Mouse (Mus musculus) naive thymus-derived CD4-positive, alpha-beta T cell, adult 5 months (primary cell): ENCODE results near the gene Il1f8. TPM values are rescaled to one million over a fixed set of nuclear protein-coding genes. Genes with fewer than 3 reads are reported as not detected.

Experiments used
- polyA plus RNA-seq: library from polyadenylated mRNA; unstranded; fragments of 100-300 nt; shearing (Covaris generic); gene quantifications from one replicate; pipeline ENCODE4 v1.2.1, GENCODE M21; 2017

Il1f8 gene
- not detected for polyA plus RNA-seq

DNA sequence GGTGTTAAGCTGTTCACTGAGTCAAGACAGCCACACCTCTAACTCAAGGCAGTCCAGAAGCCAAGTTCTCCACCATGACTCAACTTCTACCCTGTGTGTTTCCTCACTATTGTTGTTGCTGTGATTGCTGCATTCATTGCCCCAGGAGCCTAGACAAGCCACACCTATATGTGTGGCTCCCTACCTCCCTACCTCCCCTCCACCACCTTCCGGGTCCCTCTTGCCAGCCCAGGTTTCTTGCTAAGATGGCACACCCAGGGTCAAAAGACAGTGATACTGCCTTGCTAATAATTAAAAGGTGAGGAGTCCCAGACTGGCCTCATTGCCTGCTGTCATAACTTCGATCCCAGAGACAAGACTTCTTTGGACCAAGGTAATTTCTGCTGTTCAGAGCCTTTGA is at the start of gene Il1f8:
Il1f8 (plus strand) TSS at position 301 of the 400 bp plus-strand sequence.

DNA sequence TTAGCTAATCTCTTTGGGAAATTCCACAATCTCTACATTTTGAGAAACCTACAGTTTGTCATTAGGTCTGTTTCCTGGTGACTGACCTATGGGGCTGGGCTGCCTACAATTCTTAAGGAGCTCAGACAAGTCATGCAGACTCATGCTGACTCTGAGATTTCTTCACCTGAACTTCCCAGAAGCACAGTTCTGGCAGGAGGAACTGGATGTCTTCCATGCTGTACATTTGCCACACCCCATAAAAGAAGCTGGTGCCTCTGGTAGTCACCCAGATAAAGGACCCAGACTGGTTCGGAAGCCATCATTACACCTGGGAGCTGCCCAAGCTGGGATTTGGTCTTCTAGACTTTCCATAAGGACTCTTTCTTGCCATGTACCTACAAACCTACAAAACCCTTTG is 33.2 kb downstream of the Il1f8 start, which contains the start of gene Il1f9:
Il1f9 (plus strand) TSS at position 301 of the 400 bp plus-strand sequence.

Other genes with a start within 250 kb of the Il1f8 start
- gene Hnmt, start 103.8 kb upstream of the Il1f8 start, polyA plus RNA-seq = not detected
- gene Tbpl2, start 56.6 kb upstream of the Il1f8 start, polyA plus RNA-seq = not detected
- gene Il1f9, start 33.3 kb downstream of the Il1f8 start, polyA plus RNA-seq = not detected
- not detected for gene Il1f6, start 62.3 kb downstream of the Il1f8 start, polyA plus RNA-seq
- gene Il1f5, start 123.8 kb downstream of the Il1f8 start, polyA plus RNA-seq = not detected
- not detected for gene Il1f10, start 138.0 kb downstream of the Il1f8 start, polyA plus RNA-seq
- gene Il1rn, start 183.7 kb downstream of the Il1f8 start, polyA plus RNA-seq = 0.44 TPM
- 107 TPM for gene Psd4, start 214.4 kb downstream of the Il1f8 start, polyA plus RNA-seq